Mouse (Mus musculus) hindbrain, embryonic 12.5 days (tissue): Measurements from ENCODE around the gene Hdac4. TPM values are rescaled to one million over a fixed set of nuclear protein-coding genes. Genes with fewer than 3 reads are reported as not detected.

Experiments used
- ATAC-seq: fragments of 200-750 bp; cut with Nextera tagmentation; 2 replicates; pipeline ENCODE4 v1.8.0; 2017; ENCODE audit warnings: moderate TSS enrichment; ENCODE audit not compliant: low FRiP score
- H3K27ac ChIP-seq: fragments of 300-500 bp; sonication (generic); 2 replicates; pipeline ENCODE4 v1.5.1; 2016; ENCODE audit warnings: mild to moderate bottlenecking
- H3K27me3 ChIP-seq: fragments of 300-500 bp; sonication (generic); 2 replicates; pipeline ENCODE4 v1.6.1; 2016; ENCODE audit warnings: mild to moderate bottlenecking
- H3K36me3 ChIP-seq: fragments of 300-500 bp; sonication (generic); 2 replicates; pipeline ENCODE4 v1.6.1; 2016; ENCODE audit warnings: mild to moderate bottlenecking
- H3K4me1 ChIP-seq: fragments of 300-500 bp; sonication (generic); 2 replicates; pipeline ENCODE4 v1.6.1; 2016
- H3K4me2 ChIP-seq: fragments of 300-500 bp; sonication (generic); replicated peaks from 2 replicates; pipeline ENCODE4 v1.6.1; 2016; ENCODE audit warnings: mild to moderate bottlenecking
- H3K4me3 ChIP-seq: fragments of 300-500 bp; sonication (generic); 2 replicates; pipeline ENCODE4 v1.5.1; 2016; ENCODE audit warnings: mild to moderate bottlenecking
- H3K9ac ChIP-seq: fragments of 300-500 bp; sonication (generic); 2 replicates; pipeline ENCODE4 v1.6.1; 2016; ENCODE audit warnings: mild to moderate bottlenecking, moderate library complexity
- H3K9me3 ChIP-seq: fragments of 300-500 bp; sonication (generic); replicated peaks from 2 replicates; pipeline ENCODE4 v1.6.1; 2016; ENCODE audit warnings: mild to moderate bottlenecking
- WGBS: fragments of 180-500 bp; shearing (Covaris S2); methylation state at CpG from one replicate; pipeline ENCODE4 v1.1.7; 2016; 5-methylcytosine and 5-hydroxymethylcytosine counted together
- polyA plus RNA-seq: library from polyadenylated mRNA; unstranded; fragments of >200 nt; fragmentation: Nextera tagmentation; extraction: Ambion mirVana; gene quantifications from 2 replicates; pipeline ENCODE4 v1.2.1, GENCODE M21; 2016

Gene Hdac4
- polyA plus RNA-seq, 1 experiment from 2014 or later, result 25.5 TPM

DNA sequence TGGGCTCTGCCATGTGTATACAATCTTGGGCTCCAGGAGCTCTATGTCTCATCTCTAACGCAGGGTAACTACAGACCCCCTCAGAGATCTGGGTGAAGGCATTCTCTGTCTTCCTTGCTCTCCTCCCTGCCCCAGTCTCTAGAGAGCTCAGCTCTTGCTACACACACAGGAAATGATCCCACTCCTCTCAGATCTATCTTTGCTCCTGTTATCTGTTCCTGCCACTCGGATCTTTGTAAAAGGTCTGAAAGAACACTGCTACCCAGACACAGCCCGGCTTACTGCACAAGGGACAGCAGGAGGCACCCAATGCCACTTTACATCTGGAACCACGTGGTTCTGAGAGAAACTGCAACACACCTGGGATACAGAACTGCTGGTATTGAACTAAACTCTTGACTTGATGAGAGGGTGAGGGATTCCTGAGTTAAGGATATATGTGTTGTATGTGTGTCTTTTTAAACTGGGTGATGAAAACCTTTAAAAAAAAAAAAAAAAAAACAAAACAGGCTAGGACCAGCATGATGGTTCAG, 134.9 kb downstream of the Hdac4 start:
- Histone ChIP-seq H3K4me2 (no peak overlapping the region), H3K27ac (no peak overlapping the region), H3K4me3 (no peak overlapping the region), H3K9me3 (no peaks in the 10 kb centered on the region), H3K36me3 (no peaks in the 10 kb centered on the region), H3K4me1 (peaks cover 24% of the 10 kb centered on the region), H3K9ac (no peak overlapping the region), H3K27me3 (no peaks in the 10 kb centered on the region)
- 65% methylated on average over 4 of the region's 4 CpGs for WGBS
- no peak for ATAC-seq

DNA sequence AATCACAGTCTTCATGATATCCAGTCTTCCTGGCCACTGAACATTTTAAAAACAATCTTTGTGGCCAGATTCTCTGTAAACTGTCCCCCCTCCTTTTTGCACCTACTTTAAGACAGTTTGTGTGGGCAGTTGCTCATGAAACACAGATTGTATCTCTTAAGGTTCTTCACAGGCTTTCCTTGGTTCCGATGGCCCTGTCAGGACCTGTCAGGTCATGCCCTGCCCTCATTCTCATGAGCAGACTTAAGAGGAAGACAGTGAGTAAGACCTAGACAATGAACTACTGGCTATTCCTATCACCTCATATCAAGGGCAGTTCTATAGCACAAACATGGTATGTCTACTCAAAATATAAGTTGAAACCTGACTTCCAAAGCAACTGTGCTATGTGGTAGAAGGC, 135.9 kb downstream of the Hdac4 start:
- Histone ChIP-seq H3K36me3 (no peaks in the 10 kb centered on the region), H3K27ac (no peak overlapping the region), H3K9ac (no peak overlapping the region), H3K4me3 (no peak overlapping the region), H3K4me1 (peaks cover 27% of the 10 kb centered on the region), H3K4me2 (no peak overlapping the region), H3K27me3 (no peaks in the 10 kb centered on the region), H3K9me3 (no peaks in the 10 kb centered on the region)
- ATAC-seq, result no peak
- WGBS, result 90% methylated on average over 1 of the region's 1 CpGs

- Histone ChIP-seq H3K9me3 (no peaks in the 10 kb centered on the region), H3K4me2 (no peak overlapping the region), H3K27me3 (no peaks in the 10 kb centered on the region), H3K36me3 (no peaks in the 10 kb centered on the region), H3K4me1 (peaks cover 27% of the 10 kb centered on the region), H3K9ac (no peak overlapping the region), H3K4me3 (no peak overlapping the region), H3K27ac (no peak overlapping the region)
- 84% methylated on average over 5 of the region's 5 CpGs for WGBS
- ATAC-seq, result no peak
Observed at GRCm38 (mm10) chr1:92058731-92059425, 136.6 kb downstream of the Hdac4 start.

GRCm38 (mm10) chr1:92057068-92057467, 138.4 kb downstream of the Hdac4 start:
- Histone ChIP-seq H3K27ac (no peak overlapping the region), H3K4me1 (peaks cover 15% of the 10 kb centered on the region), H3K9me3 (no peaks in the 10 kb centered on the region), H3K4me2 (no peak overlapping the region), H3K27me3 (no peaks in the 10 kb centered on the region), H3K9ac (no peak overlapping the region), H3K4me3 (no peak overlapping the region), H3K36me3 (no peaks in the 10 kb centered on the region)
- WGBS, result 95% methylated on average over 3 of the region's 3 CpGs
- no peak for ATAC-seq

GRCm38 (mm10) chr1:92055149-92055548, 140.3 kb downstream of the Hdac4 start:
- no peak overlapping the region for H3K27ac ChIP-seq
- no peak overlapping the region for H3K4me2 ChIP-seq
- H3K27me3 ChIP-seq, result no peaks in the 10 kb centered on the region
- H3K36me3 ChIP-seq, result no peaks in the 10 kb centered on the region
- 60% methylated on average over 2 of the region's 2 CpGs for WGBS
- H3K4me3 ChIP-seq, result no peak overlapping the region
- no peak for ATAC-seq
- no peaks in the 10 kb centered on the region for H3K9me3 ChIP-seq
- no peak overlapping the region for H3K9ac ChIP-seq
- peaks cover 13% of the 10 kb centered on the region; the same call in 1 of the 2 replicates for H3K4me1 ChIP-seq

DNA sequence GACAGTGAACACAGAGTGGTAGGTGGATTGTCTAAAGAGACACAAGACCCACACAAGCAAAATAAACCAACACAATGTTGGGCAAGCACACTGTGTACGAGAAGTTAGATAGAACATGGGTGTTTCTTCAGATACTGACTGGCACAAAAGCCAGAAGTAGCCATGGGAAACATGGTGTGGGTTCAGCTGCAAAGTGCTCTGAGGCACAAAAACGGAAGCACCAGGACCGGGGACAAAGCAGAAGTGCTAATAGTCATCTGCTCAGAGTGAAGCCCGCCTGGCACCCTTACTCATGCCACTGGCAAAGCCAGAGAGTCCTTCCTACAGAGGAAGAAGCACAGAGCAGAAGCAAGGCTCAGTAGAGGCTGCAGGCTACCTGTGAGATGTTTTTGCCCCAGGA, 143.3 kb downstream of the Hdac4 start:
- Histone ChIP-seq H3K9me3 (no peaks in the 10 kb centered on the region), H3K36me3 (no peaks in the 10 kb centered on the region), H3K4me3 (no peak overlapping the region), H3K9ac (no peak overlapping the region), H3K4me1 (peaks cover 13% of the 10 kb centered on the region; the same call in 1 of the 2 replicates), H3K4me2 (no peak overlapping the region), H3K27ac (no peak overlapping the region), H3K27me3 (no peaks in the 10 kb centered on the region)
- 89% methylated on average over 4 of the region's 4 CpGs for WGBS
- ATAC-seq, result no peak

GRCm38 (mm10) chr1:92051489-92052062, 143.9 kb downstream of the Hdac4 start:
- WGBS, result 89% methylated on average over 4 of the region's 4 CpGs
- Histone ChIP-seq H3K9me3 (no peaks in the 10 kb centered on the region), H3K4me1 (peaks cover 13% of the 10 kb centered on the region; the same call in 1 of the 2 replicates), H3K9ac (no peak overlapping the region), H3K36me3 (no peaks in the 10 kb centered on the region), H3K27ac (no peak overlapping the region), H3K4me2 (no peak overlapping the region), H3K27me3 (no peaks in the 10 kb centered on the region), H3K4me3 (no peak overlapping the region)
- ATAC-seq, result no peak

GRCm38 (mm10) chr1:92050992-92051391, 144.5 kb downstream of the Hdac4 start:
- Histone ChIP-seq H3K36me3 (no peaks in the 10 kb centered on the region), H3K27ac (no peak overlapping the region), H3K9me3 (no peaks in the 10 kb centered on the region), H3K4me2 (no peak overlapping the region), H3K4me3 (no peak overlapping the region), H3K4me1 (peaks cover 13% of the 10 kb centered on the region; the same call in 1 of the 2 replicates), H3K9ac (no peak overlapping the region), H3K27me3 (no peaks in the 10 kb centered on the region)
- ATAC-seq, result no peak

DNA sequence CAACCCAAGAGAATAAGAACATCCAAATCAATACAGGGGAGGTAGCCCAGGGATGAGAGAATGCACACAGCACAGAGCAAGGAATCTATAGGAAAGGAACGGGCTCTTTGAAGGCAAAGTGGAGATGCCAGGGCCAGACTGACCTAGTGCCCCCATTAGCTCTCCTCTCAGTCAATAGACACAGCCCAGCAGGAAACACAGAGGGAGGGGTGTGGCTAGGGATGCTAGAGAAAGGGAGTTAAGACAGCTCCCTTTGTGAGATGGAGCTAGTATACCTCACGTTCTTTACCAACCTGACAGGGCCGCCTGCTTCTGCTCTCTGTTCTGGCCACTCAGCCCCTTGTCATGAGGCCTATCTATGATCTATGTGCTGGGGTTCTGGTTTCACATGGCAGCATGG, 144.9 kb downstream of the Hdac4 start:
- Histone ChIP-seq H3K27me3 (no peaks in the 10 kb centered on the region), H3K4me2 (no peak overlapping the region), H3K36me3 (no peaks in the 10 kb centered on the region), H3K4me3 (no peak overlapping the region), H3K9me3 (no peaks in the 10 kb centered on the region), H3K9ac (no peak overlapping the region), H3K27ac (no peak overlapping the region), H3K4me1 (peaks cover 13% of the 10 kb centered on the region; the same call in 1 of the 2 replicates)
- no peak for ATAC-seq
- WGBS, result 19% methylated on average over 3 of the region's 3 CpGs

DNA sequence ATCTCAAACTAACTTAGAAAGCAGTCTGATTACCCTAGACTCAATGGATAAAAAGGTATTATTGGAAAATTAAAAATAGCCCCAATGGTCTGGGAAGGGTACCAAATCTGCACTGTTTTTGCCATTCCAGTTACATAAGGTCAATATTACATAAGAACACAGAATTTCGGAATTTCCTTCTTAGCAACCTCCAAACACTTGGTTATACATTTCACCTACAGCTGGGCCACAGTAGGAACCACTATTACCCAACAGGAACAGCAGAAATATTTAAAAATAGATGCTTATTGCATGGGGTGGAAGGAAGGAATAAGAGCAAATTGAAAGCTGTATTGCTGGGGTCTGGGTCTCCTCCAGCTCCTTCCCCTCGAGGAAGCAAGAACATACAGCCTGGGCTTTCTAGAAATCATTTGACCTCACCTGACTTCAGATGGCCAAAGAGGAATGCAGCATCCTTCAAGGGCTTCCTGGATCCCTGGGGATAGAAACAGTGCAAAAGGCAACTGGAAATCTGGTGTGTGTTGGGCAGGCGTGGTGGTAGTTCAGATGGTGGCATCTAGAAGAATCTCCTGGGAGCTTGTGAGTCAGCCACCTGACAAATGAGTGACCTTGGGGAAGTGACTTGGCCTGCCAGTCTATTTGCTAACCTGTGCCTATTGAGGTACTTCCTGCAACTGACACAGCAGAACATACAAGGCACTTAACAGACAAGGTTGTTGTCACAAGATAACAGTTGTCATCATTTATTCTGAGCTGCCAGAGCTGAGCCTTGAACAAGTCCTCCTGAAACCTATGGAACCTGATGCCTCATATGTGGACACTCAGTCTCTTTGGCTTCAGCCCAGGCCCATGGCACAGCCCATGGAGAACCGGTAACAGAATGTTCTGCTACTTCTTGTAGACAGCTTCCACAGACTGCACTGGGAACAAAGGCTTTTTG, 146.8 kb downstream of the Hdac4 start:
- H3K9me3 ChIP-seq, result no peaks in the 10 kb centered on the region
- no peak overlapping the region for H3K9ac ChIP-seq
- H3K27ac ChIP-seq, result no peak overlapping the region
- no peak for ATAC-seq
- 86% methylated on average over 4 of the region's 4 CpGs for WGBS
- H3K4me3 ChIP-seq, result no peak overlapping the region
- H3K36me3 ChIP-seq, result no peaks in the 10 kb centered on the region
- H3K27me3 ChIP-seq, result no peaks in the 10 kb centered on the region
- H3K4me2 ChIP-seq, result no peak overlapping the region
- peaks cover 12% of the 10 kb centered on the region; the same call in 1 of the 2 replicates for H3K4me1 ChIP-seq

- ATAC-seq, result no peak
- peaks cover 9% of the 10 kb centered on the region; the same call in 1 of the 2 replicates for H3K4me1 ChIP-seq
- H3K36me3 ChIP-seq, result no peaks in the 10 kb centered on the region
- no peak overlapping the region for H3K4me3 ChIP-seq
- no peak overlapping the region for H3K27ac ChIP-seq
- H3K27me3 ChIP-seq, result no peaks in the 10 kb centered on the region
- H3K9me3 ChIP-seq, result no peaks in the 10 kb centered on the region
- no peak overlapping the region for H3K4me2 ChIP-seq
- WGBS, result 100% methylated on average over 1 of the region's 1 CpGs
- no peak overlapping the region for H3K9ac ChIP-seq
Observed at GRCm38 (mm10) chr1:92045671-92046070, 149.8 kb downstream of the Hdac4 start.

GRCm38 (mm10) chr1:92044868-92045267, 150.6 kb downstream of the Hdac4 start:
- H3K27me3 ChIP-seq, result no peaks in the 10 kb centered on the region
- 89% methylated on average over 3 of the region's 3 CpGs for WGBS
- no peak for ATAC-seq
- peaks cover 6% of the 10 kb centered on the region; the same call in 1 of the 2 replicates for H3K4me1 ChIP-seq
- no peak overlapping the region for H3K27ac ChIP-seq
- H3K9ac ChIP-seq, result no peak overlapping the region
- no peak overlapping the region for H3K4me2 ChIP-seq
- no peaks in the 10 kb centered on the region for H3K36me3 ChIP-seq
- H3K4me3 ChIP-seq, result no peak overlapping the region
- H3K9me3 ChIP-seq, result no peaks in the 10 kb centered on the region
